Mouse (Mus musculus): ENCODE results near the gene Ggps1.

DNA sequence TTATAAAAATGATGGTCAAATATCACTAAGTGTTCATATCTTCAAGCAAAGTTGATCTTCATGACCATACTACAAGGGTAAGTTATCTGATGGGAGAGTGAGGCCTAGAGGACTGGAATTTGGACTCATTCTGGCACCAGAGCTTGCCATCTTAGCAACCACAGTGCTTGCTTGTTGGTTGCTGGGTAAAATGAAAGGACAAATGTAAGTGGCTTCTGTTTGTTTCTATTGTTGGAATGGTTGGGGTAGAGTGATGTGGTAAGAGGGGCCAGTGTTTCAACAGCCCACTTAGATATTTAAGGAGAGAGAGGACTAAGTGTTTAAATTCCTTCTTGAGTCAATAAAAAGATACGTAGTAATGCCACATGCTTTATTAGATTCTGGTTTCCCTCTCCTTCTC, 25.4 kb upstream of the Ggps1 start:
- TF ChIP-seq CTCF (IDR thresholded peaks at IDR 0.05; ENCODE audit: insufficient read depth, low read depth, low read length) (no peak), POLR2A (IDR thresholded peaks at IDR 0.05; ENCODE audit: insufficient read depth, low read depth, low read length) (no peak)

All from olfactory bulb, adult 2 months (tissue).